Mouse (Mus musculus): ENCODE measurements at regions not wholly inside any gene's neighbourhood (a gene's known extent, or its start where the extent isn't known, plus 50 kb on each side); places are given as distances from the start of the nearest gene placed in this dataset.

DNA sequence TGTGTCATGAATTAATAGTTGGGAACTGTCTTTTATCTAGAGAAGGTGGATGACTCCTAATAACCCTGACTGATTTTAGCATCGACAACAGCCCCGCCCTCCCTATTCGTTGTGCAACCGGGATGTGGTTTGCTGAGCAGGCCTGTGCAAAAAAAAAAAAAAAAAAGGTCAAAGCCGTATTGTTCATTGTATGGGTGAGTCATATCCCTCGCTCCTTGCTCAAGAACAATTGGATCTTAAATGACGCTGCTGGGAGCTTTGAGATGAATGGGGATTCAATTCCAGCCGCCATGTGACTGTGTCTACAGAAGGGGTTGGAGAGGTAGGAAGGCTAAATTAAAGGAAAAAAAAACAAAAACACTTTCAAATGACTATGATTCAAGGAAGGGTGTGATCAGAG lies 68.1 kb upstream of the Abca1 start:
- H3K4me2 ChIP-seq (ENCODE audit: low read depth, low read length): no peak overlapping the region
- no peaks in the 10 kb centered on the region for H3K27me3 ChIP-seq (ENCODE audit: insufficient read depth, low read length)
- no peak overlapping the region for H3K9ac ChIP-seq (replicated peaks; ENCODE audit: low read length)
- H3K9me3 ChIP-seq (ENCODE audit: low read length): no peaks in the 10 kb centered on the region
- no peak for TF ChIP-seq CTCF (IDR thresholded peaks at IDR 0.05; ENCODE audit: low read depth)
- H3K4me3 ChIP-seq (ENCODE audit: low read length): no peak overlapping the region
- no peak overlapping the region for H3K27ac ChIP-seq
- ATAC-seq (peak; percentile 61), DNase-seq (ENCODE audit: low spot score) (peak; percentile 10)
- WGBS: 25% methylated on average over 8 of the region's 8 CpGs
- H3K36me3 ChIP-seq (ENCODE audit: insufficient read depth, low read length): no peaks in the 10 kb centered on the region
- no peaks in the 10 kb centered on the region for H3K4me1 ChIP-seq (ENCODE audit: insufficient read depth, low read length)

GRCm38 (mm10) chr4:53227071-53227470 lies 67.4 kb upstream of the Abca1 start:
- Histone ChIP-seq H3K27ac (no peak overlapping the region), H3K9ac (replicated peaks; ENCODE audit: low read length) (no peak overlapping the region), H3K4me2 (ENCODE audit: low read depth, low read length) (no peak overlapping the region), H3K4me1 (ENCODE audit: insufficient read depth, low read length) (no peaks in the 10 kb centered on the region), H3K36me3 (ENCODE audit: insufficient read depth, low read length) (no peaks in the 10 kb centered on the region), H3K9me3 (ENCODE audit: low read length) (no peaks in the 10 kb centered on the region), H3K27me3 (ENCODE audit: insufficient read depth, low read length) (no peaks in the 10 kb centered on the region), H3K4me3 (ENCODE audit: low read length) (no peak overlapping the region)
- no peak for ATAC-seq
- no peak for TF ChIP-seq CTCF (IDR thresholded peaks at IDR 0.05; ENCODE audit: low read depth)
- WGBS: 92% methylated on average over 1 of the region's 1 CpGs
- no peak for DNase-seq (ENCODE audit: low spot score)

DNA sequence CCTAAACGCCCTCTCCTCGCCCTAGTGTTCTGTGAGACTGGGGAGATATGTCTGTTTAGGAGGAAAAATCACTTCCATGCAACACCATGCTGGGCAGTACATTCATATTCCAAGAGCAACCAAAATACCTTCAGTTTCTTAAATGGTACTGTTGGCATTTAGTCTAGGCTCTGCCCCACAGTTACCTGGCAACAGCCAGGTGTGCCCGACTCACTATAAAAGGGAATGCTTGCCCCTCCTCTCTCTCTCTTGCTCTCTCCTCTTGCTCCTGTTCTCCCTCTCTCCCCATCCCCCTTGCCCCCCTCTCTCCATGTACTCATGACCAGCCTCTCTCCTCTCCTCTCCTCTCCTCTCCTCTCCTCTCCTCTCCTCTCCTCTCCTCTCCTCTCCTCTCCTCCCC lies 66.7 kb upstream of the Abca1 start:
- Histone ChIP-seq H3K4me1 (ENCODE audit: insufficient read depth, low read length) (no peaks in the 10 kb centered on the region), H3K27ac (no peak overlapping the region), H3K36me3 (ENCODE audit: insufficient read depth, low read length) (no peaks in the 10 kb centered on the region), H3K27me3 (ENCODE audit: insufficient read depth, low read length) (no peaks in the 10 kb centered on the region), H3K4me3 (ENCODE audit: low read length) (no peak overlapping the region), H3K4me2 (ENCODE audit: low read depth, low read length) (no peak overlapping the region), H3K9ac (replicated peaks; ENCODE audit: low read length) (no peak overlapping the region), H3K9me3 (ENCODE audit: low read length) (no peaks in the 10 kb centered on the region)
- WGBS: 86% methylated on average over 3 of the region's 3 CpGs
- DNase-seq (ENCODE audit: low spot score) (no peak), ATAC-seq (no peak)
- no peak for TF ChIP-seq CTCF (IDR thresholded peaks at IDR 0.05; ENCODE audit: low read depth)

- H3K9ac ChIP-seq (replicated peaks; ENCODE audit: low read length): no peak overlapping the region
- 86% methylated on average over 3 of the region's 3 CpGs for WGBS
- H3K4me3 ChIP-seq (ENCODE audit: low read length): no peak overlapping the region
- H3K4me2 ChIP-seq (ENCODE audit: low read depth, low read length): no peak overlapping the region
- no peak for DNase-seq (ENCODE audit: low spot score)
- no peaks in the 10 kb centered on the region for H3K9me3 ChIP-seq (ENCODE audit: low read length)
- H3K4me1 ChIP-seq (ENCODE audit: insufficient read depth, low read length): peaks cover 15% of the 10 kb centered on the region
- no peak overlapping the region for H3K27ac ChIP-seq
- TF ChIP-seq CTCF (IDR thresholded peaks at IDR 0.05; ENCODE audit: low read depth): no peak
- ATAC-seq: no peak
- H3K27me3 ChIP-seq (ENCODE audit: insufficient read depth, low read length): no peaks in the 10 kb centered on the region
- H3K36me3 ChIP-seq (ENCODE audit: insufficient read depth, low read length): no peaks in the 10 kb centered on the region
These were observed 63.7 kb upstream of the Abca1 start for GRCm38 (mm10) chr4:53223379-53223778.

DNA sequence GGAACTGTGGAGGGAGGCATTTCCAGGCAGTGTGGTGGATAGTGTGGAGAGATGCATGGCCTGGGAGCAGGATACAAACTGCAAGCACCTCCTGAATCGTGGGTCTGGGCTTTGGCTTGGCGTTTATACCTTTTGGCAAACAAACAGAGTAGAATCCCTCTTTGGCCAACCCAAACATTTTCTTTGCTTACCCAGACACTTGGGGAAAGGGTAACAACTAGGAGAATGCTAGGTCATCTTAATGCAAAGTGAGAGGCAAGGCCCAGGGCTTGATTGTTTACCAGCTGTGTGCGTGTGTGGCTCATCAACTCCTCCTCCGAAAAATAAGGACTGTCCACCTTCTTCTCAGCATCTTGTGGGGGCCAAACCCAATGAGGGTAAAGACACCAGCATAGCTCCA lies 61.1 kb upstream of the Abca1 start:
- Histone ChIP-seq H3K27me3 (ENCODE audit: insufficient read depth, low read length) (no peaks in the 10 kb centered on the region), H3K9me3 (ENCODE audit: low read length) (no peaks in the 10 kb centered on the region), H3K9ac (replicated peaks; ENCODE audit: low read length) (no peak overlapping the region), H3K27ac (no peak overlapping the region), H3K4me2 (ENCODE audit: low read depth, low read length) (no peak overlapping the region), H3K4me1 (ENCODE audit: insufficient read depth, low read length) (peaks cover 18% of the 10 kb centered on the region), H3K36me3 (ENCODE audit: insufficient read depth, low read length) (no peaks in the 10 kb centered on the region), H3K4me3 (ENCODE audit: low read length) (no peak overlapping the region)
- DNase-seq (ENCODE audit: low spot score) (no peak), ATAC-seq (no peak)
- WGBS: 84% methylated on average over 4 of the region's 4 CpGs
- TF ChIP-seq CTCF (IDR thresholded peaks at IDR 0.05; ENCODE audit: low read depth): no peak

GRCm38 (mm10) chr4:53219351-53219750 lies 59.7 kb upstream of the Abca1 start:
- Histone ChIP-seq H3K4me1 (ENCODE audit: insufficient read depth, low read length) (peaks cover 18% of the 10 kb centered on the region), H3K36me3 (ENCODE audit: insufficient read depth, low read length) (no peaks in the 10 kb centered on the region), H3K27ac (peak overlapping the region; percentile 88), H3K27me3 (ENCODE audit: insufficient read depth, low read length) (no peaks in the 10 kb centered on the region), H3K4me2 (ENCODE audit: low read depth, low read length) (no peak overlapping the region), H3K4me3 (ENCODE audit: low read length) (no peak overlapping the region), H3K9ac (replicated peaks; ENCODE audit: low read length) (no peak overlapping the region), H3K9me3 (ENCODE audit: low read length) (no peaks in the 10 kb centered on the region)
- peak; percentile 65 for ATAC-seq
- WGBS: 46% methylated on average over 3 of the region's 3 CpGs
- DNase-seq (ENCODE audit: low spot score): peak; percentile 59
- TF ChIP-seq CTCF (IDR thresholded peaks at IDR 0.05; ENCODE audit: low read depth): no peak

GRCm38 (mm10) chr4:53218752-53219151 lies 59.1 kb upstream of the Abca1 start:
- Histone ChIP-seq H3K4me3 (ENCODE audit: low read length) (no peak overlapping the region), H3K9me3 (ENCODE audit: low read length) (no peaks in the 10 kb centered on the region), H3K36me3 (ENCODE audit: insufficient read depth, low read length) (no peaks in the 10 kb centered on the region), H3K27ac (peak overlapping the region; percentile 88), H3K4me2 (ENCODE audit: low read depth, low read length) (peak overlapping the region; percentile 98; the same call in 1 of the 2 replicates), H3K9ac (replicated peaks; ENCODE audit: low read length) (no peak overlapping the region), H3K27me3 (ENCODE audit: insufficient read depth, low read length) (no peaks in the 10 kb centered on the region), H3K4me1 (ENCODE audit: insufficient read depth, low read length) (peaks cover 18% of the 10 kb centered on the region)
- DNase-seq (ENCODE audit: low spot score): peak; percentile 68
- WGBS: 18% methylated on average over 7 of the region's 7 CpGs
- ATAC-seq: peak; percentile 48
- no peak for TF ChIP-seq CTCF (IDR thresholded peaks at IDR 0.05; ENCODE audit: low read depth)

Data from hindbrain, postnatal 0 days (tissue).